Mouse (Mus musculus) heart, postnatal 36 days (tissue): ENCODE results near the gene Olig3. TPM values are rescaled to one million over a fixed set of nuclear protein-coding genes. Genes with fewer than 3 reads are reported as not detected.

Experiments used
- total RNA-seq, 2 experiments: library from RNA; stranded (reverse); gene quantifications; 2 replicates each; pipeline ENCODE4 v1.2.3; 2021

The Olig3 gene
- total RNA-seq, 2 experiments from 2014 or later: not detected

Other genes with a start within 250 kb of the Olig3 start
- 10 to 100 TPM; 49.5 to 58.9 TPM for gene Ifngr1, start 235.4 kb downstream of the Olig3 start, total RNA-seq